Mouse (Mus musculus) A20 (cell line): ENCODE results near the gene Zfp874a.
"Not testable (repeated sequence)": the region's sequence is repeated elsewhere in the genome, so short reads cannot be mapped to it uniquely, and the experiment has no call there.

Experiments used
- DNase-seq: peaks from one replicate; pipeline ENCODE4 v3.0.0-alpha.2; 2011; ENCODE audit warnings: low read depth, low spot score

Zfp874a gene

DNA sequence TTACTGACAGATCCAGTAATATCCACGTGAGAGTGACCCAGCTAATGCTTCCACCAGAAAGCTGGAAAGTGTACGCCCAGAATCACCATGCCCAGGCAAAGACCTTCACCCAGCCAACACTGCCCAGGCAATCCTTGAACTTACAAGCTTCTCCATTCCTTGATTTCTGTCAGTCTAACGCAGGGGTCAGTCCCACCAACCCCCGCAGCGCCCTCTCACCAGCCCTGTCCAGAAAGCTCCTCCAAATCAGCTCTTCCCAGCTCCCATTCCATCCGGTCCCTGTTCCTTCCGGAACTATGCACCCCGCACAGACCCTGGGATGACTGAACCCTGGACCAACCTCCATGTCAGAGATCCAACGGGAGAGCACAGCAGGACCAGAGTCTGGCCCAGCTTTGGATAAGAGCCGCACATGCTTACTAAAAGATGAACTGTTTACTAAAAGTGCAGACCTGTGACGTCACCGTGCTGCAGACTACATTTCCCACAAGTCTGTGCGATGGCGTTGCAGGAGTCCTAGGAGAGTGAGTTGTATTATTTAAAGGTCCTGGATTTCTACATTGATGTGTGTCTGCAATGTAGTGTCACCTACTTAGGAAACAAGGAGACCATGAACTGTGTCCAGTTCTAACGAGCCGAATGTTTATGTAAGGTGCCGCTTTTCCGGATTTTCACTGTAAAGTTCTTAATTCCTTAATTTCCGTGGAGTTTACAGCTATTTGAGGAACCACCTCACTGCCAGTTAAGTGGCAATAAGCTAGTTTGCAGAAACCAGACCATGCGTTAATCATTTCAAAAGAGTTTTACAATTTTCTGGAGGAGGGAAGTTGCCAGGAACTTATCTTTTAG, at the start of gene Zfp874a:
Gene Zfp874a, minus strand, starts transcription at position 453 of the 849 bp plus-strand sequence.
- DNase-seq = peak; percentile 85

DNA sequence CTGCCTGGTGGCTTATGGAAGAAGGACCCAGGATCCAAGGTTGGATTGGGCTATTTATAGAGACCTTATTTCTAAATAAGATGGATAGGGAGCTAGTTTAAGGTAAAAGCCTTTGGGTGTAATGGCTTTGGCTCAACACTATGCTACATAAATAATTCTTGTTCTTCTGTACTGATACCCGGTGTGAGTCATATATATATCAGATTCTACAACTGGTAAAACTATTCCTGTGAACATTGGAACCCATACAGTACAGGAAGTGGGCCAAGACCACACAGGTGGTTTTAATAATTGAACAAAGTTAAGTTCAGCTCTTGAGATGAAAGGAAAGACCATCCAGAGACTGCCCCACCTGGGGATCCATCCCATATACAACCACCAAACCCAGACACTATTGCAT, 49.5 kb upstream of the Zfp874a start:
- no peak for DNase-seq

DNA sequence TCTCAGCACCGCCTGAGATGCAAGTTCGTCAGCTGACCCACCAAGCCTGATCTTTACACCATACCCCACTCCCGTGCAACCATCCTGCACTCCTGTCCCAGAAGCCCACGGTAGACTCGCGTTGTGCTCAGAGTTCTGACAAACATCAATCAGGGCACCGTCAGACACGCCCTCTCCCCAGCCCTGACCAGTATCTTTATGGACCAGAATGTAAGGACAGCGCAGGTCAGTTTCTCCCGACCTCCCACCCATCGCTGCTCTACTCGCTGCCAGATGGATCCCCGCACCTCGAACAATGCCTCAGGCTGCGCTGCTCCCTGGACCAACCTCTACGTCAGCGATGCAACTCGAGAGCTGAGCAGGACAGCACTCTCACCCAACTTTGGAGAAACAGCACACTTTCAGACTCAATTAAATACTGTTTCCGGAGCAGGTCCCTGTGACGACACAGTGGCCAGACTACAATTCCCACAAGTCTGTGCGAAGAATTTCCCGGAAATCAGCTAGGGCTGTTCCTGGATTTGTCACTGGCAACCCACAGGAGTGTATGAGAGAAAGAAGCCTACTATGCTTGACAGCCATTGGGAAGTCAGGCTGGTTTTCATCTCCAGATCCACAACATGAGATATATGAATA, 48.8 kb upstream of the Zfp874a start, which contains the start of gene Zfp58:
Gene Zfp58, minus strand, starts transcription at position 472 of the 636 bp plus-strand sequence.
- peak; percentile 89 for DNase-seq

DNA sequence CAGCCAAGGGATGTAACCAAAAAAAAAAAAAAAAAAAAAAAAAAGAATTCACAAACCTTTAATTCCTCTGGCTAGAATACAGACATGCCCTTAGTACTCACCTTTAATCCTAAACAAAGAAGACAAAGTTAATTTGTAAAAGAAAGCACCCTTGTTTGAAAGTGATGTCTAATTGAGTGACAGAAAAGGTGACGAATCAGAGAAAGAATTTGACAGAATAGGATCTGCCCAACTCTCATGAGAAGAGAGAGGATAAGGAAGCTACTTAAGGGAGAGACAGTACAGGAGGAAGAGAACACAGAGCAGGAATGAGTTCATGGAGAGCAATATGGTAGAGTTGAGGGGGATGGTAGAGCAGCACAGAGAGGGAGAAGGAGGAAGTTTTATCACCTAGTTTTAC, 44.2 kb upstream of the Zfp874a start:
- DNase-seq = no peak

GRCm38 (mm10) chr13:67484424-67484811, 33.0 kb upstream of the Zfp874a start:
- no peak for DNase-seq

- DNase-seq = peak; percentile 90
These were observed 32.4 kb upstream of the Zfp874a start, which contains the start of gene Zfp874b for GRCm38 (mm10) chr13:67483625-67484423. Gene Zfp874b, minus strand, starts transcription at chr13:67484258.

GRCm38 (mm10) chr13:67481528-67481927, 30.1 kb upstream of the Zfp874a start:
- peak; percentile 29 for DNase-seq

- DNase-seq = no peak
These were observed 17.9 kb upstream of the Zfp874a start for GRCm38 (mm10) chr13:67469274-67469673.

GRCm38 (mm10) chr13:67463506-67464185, 12.2 kb upstream of the Zfp874a start:
- DNase-seq = not testable (repeated sequence)

GRCm38 (mm10) chr13:67452021-67452309, 541 bp upstream of the Zfp874a start:
- DNase-seq = no peak

DNA sequence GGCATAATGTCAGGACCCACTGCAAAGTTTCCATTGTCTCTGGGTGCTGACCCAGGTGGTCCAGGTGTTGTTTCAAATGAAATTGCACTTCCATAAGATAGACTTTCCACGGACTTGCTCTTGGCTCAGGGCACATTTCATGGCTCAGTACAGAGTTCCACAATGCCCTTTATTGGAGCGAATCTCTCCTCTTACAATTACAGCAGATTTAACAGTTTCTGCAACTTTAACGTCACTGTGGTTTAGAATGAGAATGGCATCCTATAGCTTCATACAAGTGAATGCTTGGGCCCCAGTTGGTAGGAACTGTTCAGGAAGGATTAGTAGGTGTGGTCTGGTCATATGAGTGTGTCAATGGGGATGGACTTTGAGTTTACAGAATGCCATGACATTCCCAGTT, 14.3 kb downstream of the Zfp874a start:
- not testable (repeated sequence) for DNase-seq

DNA sequence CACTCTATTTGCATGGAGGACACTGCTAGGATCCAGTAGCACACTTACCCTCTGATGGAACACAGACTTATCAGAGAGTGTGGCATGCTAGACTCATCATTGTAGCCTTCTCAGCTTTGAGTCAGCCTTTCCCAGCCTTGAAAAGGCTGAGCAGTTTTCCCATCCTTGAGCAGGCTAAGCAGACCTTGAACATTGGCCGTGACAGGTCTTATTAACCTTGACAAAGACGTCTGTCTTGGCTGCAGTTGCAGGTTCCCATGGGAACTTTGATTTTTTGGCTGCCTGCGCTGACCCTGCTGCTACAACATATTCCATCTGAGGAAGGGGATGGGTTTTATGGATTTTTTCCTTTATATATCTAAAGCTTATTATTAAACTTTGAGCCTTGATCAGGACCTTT, 23.3 kb downstream of the Zfp874a start:
- DNase-seq = no peak

- not testable (repeated sequence) for DNase-seq
These were observed 25.7 kb downstream of the Zfp874a start for GRCm38 (mm10) chr13:67425699-67426098.

DNA sequence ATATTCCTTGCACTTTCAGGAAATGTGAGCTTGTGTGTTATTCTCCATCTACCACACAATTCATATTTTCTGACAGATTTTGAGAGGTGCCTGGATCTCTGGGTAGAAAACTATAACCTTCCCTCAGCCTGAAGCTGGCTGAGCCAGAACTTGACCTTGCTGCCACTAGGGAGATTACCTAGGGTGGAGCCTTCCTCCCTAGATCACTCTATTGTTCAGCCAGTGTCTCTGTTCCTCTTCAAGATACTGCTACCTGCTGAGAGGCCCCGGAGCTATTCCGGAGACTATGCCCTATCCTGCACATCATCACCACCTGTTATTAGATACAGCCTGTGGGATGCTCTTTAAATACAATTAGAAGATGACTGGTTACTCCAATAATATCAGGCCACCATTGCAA, 28.9 kb downstream of the Zfp874a start:
- not testable (repeated sequence) for DNase-seq

- DNase-seq = peak; percentile 86
These were observed 30.1 kb downstream of the Zfp874a start, which contains the start of gene Zfp459 for GRCm38 (mm10) chr13:67421207-67421857. Gene Zfp459, minus strand, starts transcription at chr13:67421418.

DNA sequence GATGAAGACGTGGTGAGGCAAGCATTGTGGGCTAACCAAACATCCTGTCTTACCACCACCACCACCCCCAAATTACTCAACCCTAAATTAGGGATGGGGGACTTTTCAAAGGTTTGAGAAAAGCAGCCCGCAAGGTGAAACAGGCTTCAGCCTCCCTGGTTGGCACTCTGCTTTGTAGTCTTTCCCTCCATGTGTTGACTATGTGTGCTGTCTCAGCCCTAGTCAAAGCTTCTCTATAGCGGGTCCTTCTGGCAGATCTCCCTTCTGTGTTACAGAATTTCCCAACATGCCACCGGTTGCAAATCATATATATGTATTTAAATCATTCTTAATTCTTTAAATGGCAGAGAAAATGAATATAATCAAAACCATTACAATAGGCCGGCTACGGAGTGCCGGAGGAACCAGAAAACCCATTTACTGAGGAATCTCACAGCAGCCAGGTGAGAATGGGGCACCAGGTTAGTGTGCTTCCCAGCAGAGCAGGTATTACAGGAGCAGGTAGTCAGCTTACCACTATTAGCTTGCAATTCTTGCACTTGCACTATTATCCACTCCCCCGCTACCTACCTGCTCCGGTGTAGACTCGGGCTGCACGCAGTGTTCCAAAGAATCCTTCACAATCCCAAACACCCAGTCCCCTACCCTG, 30.7 kb downstream of the Zfp874a start:
- peak; percentile 15 for DNase-seq

- DNase-seq = peak; percentile 26
These were observed 34.6 kb downstream of the Zfp874a start for GRCm38 (mm10) chr13:67416811-67417210.

DNA sequence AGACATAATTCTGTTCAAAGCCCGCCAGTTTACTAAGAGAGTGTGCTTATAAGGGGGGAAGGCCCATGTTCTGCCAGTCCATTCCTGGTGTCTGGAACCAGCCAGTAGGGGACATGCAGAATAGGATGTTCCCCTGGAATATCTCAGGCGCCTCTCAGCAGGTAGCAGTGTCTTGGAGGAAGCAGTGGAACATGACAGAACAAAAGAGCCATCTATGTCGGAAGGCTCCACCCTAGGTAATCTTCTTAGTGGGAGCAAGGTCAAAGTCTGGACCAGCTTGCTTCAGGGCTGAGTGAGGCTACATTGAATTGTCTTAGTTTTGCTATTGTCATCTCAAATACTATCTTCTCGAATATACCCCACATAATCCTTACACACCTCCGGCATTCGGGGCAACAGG, 35.7 kb downstream of the Zfp874a start:
- no peak for DNase-seq

DNA sequence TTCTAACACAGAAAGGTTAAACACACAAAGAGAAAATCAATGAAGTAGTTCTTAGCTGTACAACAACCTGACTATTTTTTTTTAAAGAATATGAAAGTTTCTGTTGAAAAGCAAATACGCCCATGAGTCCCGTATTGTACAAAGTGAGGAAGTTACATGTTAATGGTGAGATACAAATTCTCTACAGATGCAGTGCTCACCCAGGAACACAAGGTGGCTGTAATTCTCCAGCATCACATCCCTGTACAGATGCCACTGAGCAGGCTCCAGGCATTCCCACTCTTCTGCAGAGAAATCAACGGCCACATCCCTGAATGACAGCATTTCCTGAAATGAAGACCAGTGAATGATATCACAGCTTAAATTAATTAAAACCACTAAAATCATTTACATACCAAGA, 37.8 kb downstream of the Zfp874a start:
- DNase-seq = not testable (repeated sequence)

DNA sequence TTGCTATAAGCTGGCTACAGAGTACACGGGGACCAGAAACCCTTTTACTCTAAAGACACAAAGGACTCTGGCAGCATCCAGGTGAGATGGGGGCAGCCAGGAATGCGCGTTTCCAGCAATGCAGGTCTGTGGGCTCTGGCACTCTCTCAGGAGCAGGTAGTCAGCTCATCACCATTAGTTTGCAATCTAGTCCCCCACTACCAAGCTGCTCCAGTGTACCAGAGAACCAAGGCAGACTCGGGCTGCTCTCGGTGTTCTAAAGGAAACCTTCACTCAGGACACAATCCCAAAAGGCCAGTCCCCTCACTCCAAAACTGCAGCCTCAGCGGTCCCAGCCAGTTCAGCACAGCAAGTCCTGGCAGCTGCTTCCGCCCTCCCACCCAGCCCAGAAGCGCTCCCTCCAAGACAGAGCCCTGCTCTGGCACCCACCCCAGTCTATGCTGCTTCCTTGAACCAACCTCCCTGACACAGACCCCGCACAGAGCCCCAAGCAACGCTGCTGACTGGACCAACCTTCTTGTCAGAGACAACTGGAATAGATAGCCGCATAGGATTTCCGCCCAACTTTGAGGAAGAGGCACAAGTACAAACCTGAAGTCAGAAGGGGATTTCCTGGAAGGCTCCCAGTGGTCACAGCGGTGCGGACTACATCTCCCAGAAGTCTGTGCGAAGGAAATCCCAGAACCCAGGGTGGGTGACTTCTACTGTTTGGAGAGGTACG, 52.1 kb downstream of the Zfp874a start, which contains the start of gene Zfp429:
Gene Zfp429, minus strand, starts transcription at position 637 of the 721 bp plus-strand sequence.
- peak; percentile 90 for DNase-seq
